Mouse (Mus musculus) MEL (cell line): ENCODE data around the gene Tyk2. TPM values are rescaled to one million over a fixed set of nuclear protein-coding genes. Genes with fewer than 3 reads are reported as not detected.
A peak's percentile ranks its signal among the peaks of the same experiment; 100 is the strongest.

ENCODE experiments used
- DNase-seq: peaks from one replicate; pipeline ENCODE4 v3.0.0; 2011; ENCODE audit warnings: low read depth, low spot score
- H3K27ac ChIP-seq: 2 replicates; pipeline ENCODE4 v1.5.1; 2012; ENCODE audit warnings: low read depth, mild to moderate bottlenecking, control low read depth, low read length, moderate library complexity; ENCODE audit not compliant: control insufficient read depth
- H3K27me3 ChIP-seq, 2 experiments: fragments of 150-350 bp in 1 of 2; sonication (generic) in 1 of 2; 2 replicates each; pipeline ENCODE4 v1.6.1; 2012; ENCODE audit warnings: low read length in 2 of 2, mild to moderate bottlenecking in 2 of 2, improper control_type of control experiment in 1 of 2, moderate library complexity in 1 of 2; ENCODE audit not compliant: insufficient read depth in 2 of 2, control insufficient read depth in 1 of 2
- H3K36me3 ChIP-seq, 2 experiments: 2 replicates each; pipeline ENCODE4 v1.6.1; 2012 to 2014; ENCODE audit warnings: low read length in 2 of 2, improper control_type of control experiment in 1 of 2, inconsistent platforms in 1 of 2, mild to moderate bottlenecking in 1 of 2; ENCODE audit not compliant: insufficient read depth in 2 of 2, control insufficient read depth in 1 of 2
- H3K4me1 ChIP-seq, 2 experiments: fragments of 150-350 bp in 1 of 2; sonication (generic) in 1 of 2; 2 replicates each; pipeline ENCODE4 v1.6.1; 2012; ENCODE audit warnings: low read length in 2 of 2, improper control_type of control experiment in 1 of 2, mild to moderate bottlenecking in 1 of 2; ENCODE audit not compliant: insufficient read depth in 2 of 2, control insufficient read depth in 1 of 2
- H3K4me3 ChIP-seq, 2 experiments: fragments of 150-350 bp in 1 of 2; sonication (generic) in 1 of 2; 2 replicates each; pipeline ENCODE4 v1.5.1; 2012; ENCODE audit warnings: low read depth in 2 of 2, low read length in 2 of 2, mild to moderate bottlenecking in 2 of 2, moderate library complexity in 2 of 2, control low read depth in 1 of 2, improper control_type of control experiment in 1 of 2; ENCODE audit not compliant: control insufficient read depth in 1 of 2, insufficient read depth in 1 of 2
- H3K79me2 ChIP-seq: 2 replicates; pipeline ENCODE4 v1.6.1; 2012; ENCODE audit warnings: mild to moderate bottlenecking, low read length, moderate library complexity; ENCODE audit not compliant: control insufficient read depth, poor library complexity, insufficient read depth
- H3K9ac ChIP-seq: 2 replicates; pipeline ENCODE4 v1.6.1; 2012; ENCODE audit warnings: low read depth, mild to moderate bottlenecking, control low read depth, low read length, moderate library complexity; ENCODE audit not compliant: control insufficient read depth, poor library complexity, severe bottlenecking
- H3K9me3 ChIP-seq: fragments of 150-350 bp; sonication (generic); replicated peaks from 2 replicates; pipeline ENCODE4 v1.6.1; 2012; ENCODE audit warnings: mild to moderate bottlenecking, low read length, improper control_type of control experiment, moderate library complexity; ENCODE audit not compliant: insufficient read depth
- GABPA ChIP-seq: IDR thresholded peaks from 2 replicates; pipeline ENCODE4 v1.6.1; 2012; ENCODE audit warnings: low read depth, mild to moderate bottlenecking, inconsistent platforms, low read length, improper control_type of control experiment, moderate library complexity
- KAT2A ChIP-seq: conservative IDR thresholded peaks from 2 replicates; pipeline ENCODE4 v1.6.1; 2012; ENCODE audit warnings: low read depth, low read length, improper control_type of control experiment, inconsistent platforms
- MAZ ChIP-seq: IDR thresholded peaks from 2 replicates; pipeline ENCODE4 v1.6.1; 2012; ENCODE audit warnings: low read depth, mild to moderate bottlenecking, inconsistent platforms, low read length, improper control_type of control experiment
- MEF2A ChIP-seq: IDR thresholded peaks from 2 replicates; pipeline ENCODE4 v1.6.1; 2014; ENCODE audit warnings: low read depth, mild to moderate bottlenecking, inconsistent platforms, low read length, improper control_type of control experiment; ENCODE audit not compliant: poor library complexity, insufficient replicate concordance, severe bottlenecking; ENCODE audit errors: extremely low read depth
- MYB ChIP-seq: IDR thresholded peaks from 2 replicates; pipeline ENCODE4 v1.6.1; 2011; ENCODE audit warnings: mild to moderate bottlenecking, low read depth, low read length, improper control_type of control experiment
- NRF1 ChIP-seq: IDR thresholded peaks from 2 replicates; pipeline ENCODE4 v1.6.1; 2014; ENCODE audit warnings: low read depth, mild to moderate bottlenecking, inconsistent platforms, low read length, improper control_type of control experiment, moderate library complexity; ENCODE audit not compliant: poor library complexity, insufficient read depth, severe bottlenecking
- POLR2AphosphoS5 ChIP-seq: IDR thresholded peaks from 2 replicates; pipeline ENCODE4 v1.6.1; 2012; ENCODE audit warnings: low read depth, borderline replicate concordance, mild to moderate bottlenecking, inconsistent platforms, low read length, moderate library complexity, mixed read lengths
- RCOR1 ChIP-seq: IDR thresholded peaks from 2 replicates; pipeline ENCODE4 v1.6.1; 2012; ENCODE audit warnings: low read depth, mild to moderate bottlenecking, inconsistent platforms, low read length, improper control_type of control experiment
- TCF12 ChIP-seq: IDR thresholded peaks from 2 replicates; pipeline ENCODE4 v1.6.1; 2014; ENCODE audit warnings: low read depth, mild to moderate bottlenecking, inconsistent platforms, low read length, improper control_type of control experiment, moderate library complexity
- UBTF ChIP-seq: IDR thresholded peaks from 2 replicates; pipeline ENCODE4 v1.6.1; 2012; ENCODE audit warnings: low read depth, mild to moderate bottlenecking, inconsistent platforms, low read length, improper control_type of control experiment, moderate library complexity, borderline replicate concordance; ENCODE audit not compliant: insufficient read depth
- ZKSCAN1 ChIP-seq: IDR thresholded peaks from 2 replicates; pipeline ENCODE4 v1.6.1; 2012; ENCODE audit warnings: low read depth, mild to moderate bottlenecking, inconsistent platforms, low read length, improper control_type of control experiment, moderate library complexity
- polyA plus RNA-seq, 2 experiments: library from polyadenylated mRNA; stranded (reverse) in 1 of 2; unstranded in 1 of 2; fragments of >175 nt in 1 of 2; fragments of >200 nt in 1 of 2; gene quantifications; 2 replicates each; pipeline versions ENCODE4 v1.2.1 to v1.2.4; 2012; ENCODE audit warnings: low replicate concordance in 2 of 2, low read depth in 1 of 2; ENCODE audit not compliant: insufficient read length in 2 of 2, insufficient read depth in 1 of 2, missing spikeins in 1 of 2
- total RNA-seq: library from RNA; depleted of rRNA; stranded (reverse); fragments of 300-350 nt; gene quantifications from 2 replicates; pipeline ENCODE4 v1.2.3, GENCODE M21; 2012

Tyk2 gene
- total and polyA plus RNA-seq, 3 experiments, result 43.8 to 63.3 TPM; not detected in 1

DNA sequence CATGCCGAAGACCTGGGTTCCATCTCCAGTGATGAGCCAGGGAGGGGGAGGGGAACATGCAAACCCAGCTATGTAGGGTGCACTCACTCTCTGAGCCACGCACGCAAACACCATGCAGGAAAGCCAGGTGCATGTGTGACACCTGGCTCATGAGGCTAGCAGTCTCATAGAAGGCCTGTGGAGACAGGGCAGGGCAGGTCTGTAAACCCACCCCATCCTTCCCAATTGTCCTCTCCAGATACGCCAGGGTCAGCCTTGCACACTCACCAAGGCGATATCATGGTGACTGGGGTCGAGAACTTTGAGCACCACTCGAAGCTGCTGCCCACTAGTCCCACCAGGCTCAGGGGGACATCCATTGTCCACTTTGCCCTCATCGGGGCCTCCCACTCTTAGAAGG lies 15.9 kb downstream of the Tyk2 start:
- DNase-seq, result no peak
- no peak overlapping the region for H3K27ac ChIP-seq
- H3K9me3 ChIP-seq, result no peaks in the 10 kb centered on the region
- H3K27me3 ChIP-seq, result no peaks in the 10 kb centered on the region
- no peaks in the 10 kb centered on the region for H3K79me2 ChIP-seq
- no peak overlapping the region for H3K9ac ChIP-seq
- peaks cover 0 to 3% of the 10 kb centered on the region in 2 experiments; a peak in 1 of 4 replicates for H3K36me3 ChIP-seq
- no peaks in the 10 kb centered on the region for H3K4me1 ChIP-seq
- H3K4me3 ChIP-seq, result no peak overlapping the region
- TF ChIP-seq POLR2AphosphoS5 (0 out of 2 replicates have a peak, but pooled peaks have one; percentile 52), TCF12 (no peak)

DNA sequence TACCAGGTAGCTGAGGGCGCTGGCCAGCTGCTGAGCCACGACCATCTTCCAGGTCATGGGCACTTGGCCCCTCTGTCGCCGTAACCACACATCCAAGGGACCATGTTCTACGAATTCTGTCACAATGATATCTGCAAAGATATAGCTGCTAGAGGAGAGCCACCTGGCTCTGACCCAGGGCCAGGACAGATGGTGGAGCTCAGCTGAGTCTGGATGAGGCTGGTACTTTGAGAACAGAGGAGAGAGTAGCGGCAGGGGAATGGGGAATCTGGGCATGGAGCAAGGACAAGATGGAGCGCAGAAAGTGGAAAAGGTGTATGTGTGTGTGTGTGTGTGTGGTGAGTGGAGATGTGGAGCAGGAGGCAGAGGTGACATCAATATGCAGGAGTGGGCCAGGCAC lies 16.9 kb downstream of the Tyk2 start:
- H3K27ac ChIP-seq, result no peak overlapping the region
- H3K9me3 ChIP-seq, result no peaks in the 10 kb centered on the region
- no peak overlapping the region for H3K4me3 ChIP-seq
- no peak overlapping the region for H3K9ac ChIP-seq
- TF ChIP-seq NRF1, result no peak
- TF ChIP-seq KAT2A, result no peak
- no peak for DNase-seq
- no peaks in the 10 kb centered on the region for H3K36me3 ChIP-seq
- no peaks in the 10 kb centered on the region for H3K79me2 ChIP-seq
- no peaks in the 10 kb centered on the region for H3K4me1 ChIP-seq
- H3K27me3 ChIP-seq, result no peaks in the 10 kb centered on the region

DNA sequence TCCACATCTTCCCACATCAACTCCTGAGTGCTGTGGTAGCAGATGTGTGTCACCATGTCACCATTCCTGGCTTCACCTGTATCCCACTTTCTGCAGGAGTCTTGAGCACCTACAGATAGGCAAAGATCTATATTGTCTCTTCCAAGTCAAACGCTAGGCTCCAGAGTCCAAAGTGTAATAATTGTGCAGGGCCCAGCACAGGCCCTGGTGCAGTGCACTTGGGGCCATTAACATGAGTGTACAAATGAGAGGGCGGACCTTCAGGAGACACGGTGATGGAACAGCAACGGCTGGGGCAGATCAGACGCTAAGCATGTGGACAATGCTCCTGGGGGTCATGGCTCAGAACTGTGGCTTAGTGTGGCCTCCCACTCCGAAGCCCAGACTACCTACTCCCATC lies 17.3 kb downstream of the Tyk2 start:
- H3K9ac ChIP-seq, result no peak overlapping the region
- no peaks in the 10 kb centered on the region for H3K9me3 ChIP-seq
- no peaks in the 10 kb centered on the region for H3K79me2 ChIP-seq
- no peaks in the 10 kb centered on the region for H3K27me3 ChIP-seq
- H3K27ac ChIP-seq, result no peak overlapping the region
- H3K4me1 ChIP-seq, result no peaks in the 10 kb centered on the region
- DNase-seq, result no peak
- no peak for TF ChIP-seq UBTF
- TF ChIP-seq MAZ, result no peak
- no peak for TF ChIP-seq GABPA
- no peak for TF ChIP-seq MEF2A
- TF ChIP-seq KAT2A, result no peak
- no peak for TF ChIP-seq ZKSCAN1
- TF ChIP-seq RCOR1, result no peak
- TF ChIP-seq MYB, result no peak
- no peaks in the 10 kb centered on the region for H3K36me3 ChIP-seq
- no peak overlapping the region for H3K4me3 ChIP-seq
